Mouse (Mus musculus) neural tube, embryonic 13.5 days (tissue): ENCODE data around the gene Golph3l. TPM values are rescaled to one million over a fixed set of nuclear protein-coding genes. Genes with fewer than 3 reads are reported as not detected.

Experiments used
- polyA plus RNA-seq: library from polyadenylated mRNA; unstranded; fragments of >200 nt; fragmentation: Nextera tagmentation; extraction: Ambion mirVana; gene quantifications from 2 replicates; pipeline ENCODE4 v1.2.1, GENCODE M21; 2015

Golph3l gene
- polyA plus RNA-seq, 1 experiment from 2014 or later: 34.3 TPM

Other genes with a start within 250 kb of the Golph3l start
- 43.0 and 44.6 TPM in 2 replicates for gene Setdb1, start 231.7 kb upstream of the Golph3l start, polyA plus RNA-seq
- not detected in 2 replicates for gene 4930558C23Rik, start 186.1 kb upstream of the Golph3l start, polyA plus RNA-seq
- gene Arnt, start 154.5 kb upstream of the Golph3l start, polyA plus RNA-seq: 19.2 and 22.7 TPM in 2 replicates
- 13.3 and 19.2 TPM in 2 replicates for gene Ctsk, start 89.7 kb upstream of the Golph3l start, polyA plus RNA-seq
- gene Ctss, start 62.1 kb upstream of the Golph3l start, polyA plus RNA-seq: 17.7 and 18.9 TPM in 2 replicates
- not detected in 2 replicates for gene Hormad1, start 29.3 kb upstream of the Golph3l start, polyA plus RNA-seq
- gene Ensa, start 36.1 kb downstream of the Golph3l start, polyA plus RNA-seq: 96.1 and 104 TPM in 2 replicates
- 57.1 and 58.8 TPM in 2 replicates for gene Mcl1, start 69.9 kb downstream of the Golph3l start, polyA plus RNA-seq
- 0.71 and 1.4 TPM in 2 replicates for gene Adamtsl4, start 99.0 kb downstream of the Golph3l start, polyA plus RNA-seq
- gene Ecm1, start 150.6 kb downstream of the Golph3l start, polyA plus RNA-seq: 13.1 and 16.6 TPM in 2 replicates
- 36.9 and 39.2 TPM in 2 replicates for gene Tars2, start 171.3 kb downstream of the Golph3l start, polyA plus RNA-seq
- 22.6 and 26.5 TPM in 2 replicates for gene Rprd2, start 229.9 kb downstream of the Golph3l start, polyA plus RNA-seq